Mouse (Mus musculus): ENCODE data around the gene Tnfrsf11a.

DNA sequence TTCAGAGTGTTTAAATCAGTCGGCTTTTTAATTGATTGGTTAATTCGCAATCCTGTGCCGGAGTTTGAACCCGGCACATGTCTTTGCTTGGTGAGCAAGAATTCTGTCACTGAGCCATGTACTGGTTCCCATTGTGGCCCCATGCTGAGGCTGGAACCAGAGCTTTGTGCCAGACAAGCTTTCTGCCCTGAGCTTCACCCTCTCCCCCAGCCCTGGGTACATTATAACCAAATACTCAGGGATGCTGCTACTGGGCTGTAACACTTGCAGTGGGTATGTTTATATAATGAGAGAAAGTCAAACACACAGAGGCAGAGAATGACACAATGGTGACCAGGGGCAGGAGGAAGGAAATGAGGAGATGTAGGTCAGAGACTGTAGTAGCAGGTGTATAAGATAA lies 43.8 kb downstream of the Tnfrsf11a start:
- TF ChIP-seq CTCF (IDR thresholded peaks at IDR 0.05; ENCODE audit: low read depth, low read length) = no peak
- no peak for TF ChIP-seq GATA1 (IDR thresholded peaks at IDR 0.05; ENCODE audit: borderline replicate concordance, low read length)
- TF ChIP-seq GATA2 (IDR thresholded peaks at IDR 0.05; ENCODE audit: borderline replicate concordance, low read depth, low read length) = no peak
